Mouse (Mus musculus) CH12.LX (cell line): ENCODE measurements at regions not wholly inside any gene's neighbourhood (a gene's known extent, or its start where the extent isn't known, plus 50 kb on each side); places are given as distances from the start of the nearest gene placed in this dataset.

Experiments used
- DNase-seq: peaks from one replicate; pipeline ENCODE4 v3.0.0-alpha.2; 2013; ENCODE audit errors: extremely low read depth
- H3K27ac ChIP-seq: 2 replicates; pipeline ENCODE4 v1.5.1; 2012; ENCODE audit warnings: low read depth, mild to moderate bottlenecking, control low read depth, moderate library complexity; ENCODE audit not compliant: insufficient read depth
- H3K27me3 ChIP-seq: replicated peaks from 2 replicates; pipeline ENCODE3; 2012; ENCODE audit warnings: inconsistent platforms
- H3K36me3 ChIP-seq, 2 experiments: replicated peaks in 1 of 2; 2 replicates each; pipeline versions ENCODE3 to v1.6.1; 2012; ENCODE audit warnings: inconsistent platforms in 1 of 2, low read length in 1 of 2, mild to moderate bottlenecking in 1 of 2, mixed read lengths in 1 of 2, moderate library complexity in 1 of 2; ENCODE audit not compliant: control insufficient read depth in 1 of 2, insufficient read depth in 1 of 2
- H3K4me1 ChIP-seq, 2 experiments: 2 replicates each; pipeline ENCODE4 v1.6.1; 2012; ENCODE audit warnings: inconsistent platforms in 1 of 2, moderate library complexity in 1 of 2; ENCODE audit not compliant: insufficient read depth in 2 of 2, control insufficient read depth in 1 of 2
- H3K4me2 ChIP-seq: 2 replicates; pipeline ENCODE4 v1.6.1; 2012; ENCODE audit warnings: low read depth, mild to moderate bottlenecking, control low read depth; ENCODE audit not compliant: poor library complexity, insufficient read depth, severe bottlenecking
- H3K4me3 ChIP-seq, 3 experiments: fragments of 150-350 bp in 1 of 3; sonication (generic) in 1 of 3; replicated peaks in 1 of 3; 2 replicates each; pipeline versions ENCODE3 to v1.5.1; 2011 to 2012; ENCODE audit warnings: low read depth in 2 of 3, low read length in 2 of 3, mild to moderate bottlenecking in 2 of 3, moderate library complexity in 2 of 3, control low read depth in 1 of 3, improper control_type of control experiment in 1 of 3, inconsistent platforms in 1 of 3, mixed read lengths in 1 of 3; ENCODE audit not compliant: poor library complexity in 1 of 3
- H3K79me2 ChIP-seq: replicated peaks from 2 replicates; pipeline ENCODE4 v1.6.1; 2012; ENCODE audit warnings: mild to moderate bottlenecking, moderate library complexity; ENCODE audit not compliant: control insufficient read depth, poor library complexity, insufficient read depth, severe bottlenecking; ENCODE audit errors: extremely low read depth
- H3K9ac ChIP-seq: 2 replicates; pipeline ENCODE4 v1.6.1; 2012; ENCODE audit warnings: low read depth, mild to moderate bottlenecking, control low read depth, moderate library complexity; ENCODE audit not compliant: insufficient read depth
- H3K9me3 ChIP-seq: replicated peaks from 2 replicates; pipeline ENCODE3; 2012; ENCODE audit warnings: low read length, inconsistent platforms, mixed read lengths
- BHLHE40 ChIP-seq: IDR thresholded peaks from 2 replicates; pipeline ENCODE4 v1.6.1; 2011; ENCODE audit warnings: mild to moderate bottlenecking, low read depth, low read length, improper control_type of control experiment
- CTCF ChIP-seq, 2 experiments: IDR thresholded peaks in 1 of 2; conservative IDR thresholded peaks in 1 of 2; 2 replicates each; pipeline ENCODE4 v1.5.1; 2011 to 2012; ENCODE audit warnings: low read depth in 2 of 2, low read length in 2 of 2, improper control_type of control experiment in 1 of 2, inconsistent platforms in 1 of 2, mild to moderate bottlenecking in 1 of 2, moderate library complexity in 1 of 2
- ELF1 ChIP-seq: IDR thresholded peaks from 2 replicates; pipeline ENCODE4 v1.6.1; 2014; ENCODE audit warnings: low read depth, mild to moderate bottlenecking, inconsistent platforms, low read length, improper control_type of control experiment
- EP300 ChIP-seq: IDR thresholded peaks from 2 replicates; pipeline ENCODE4 v1.6.1; 2011; ENCODE audit warnings: low read length, improper control_type of control experiment
- ETS1 ChIP-seq: conservative IDR thresholded peaks from 2 replicates; pipeline ENCODE4 v1.6.1; 2012; ENCODE audit warnings: low read depth, mild to moderate bottlenecking, inconsistent platforms, low read length, improper control_type of control experiment, moderate library complexity
- GABPA ChIP-seq: IDR thresholded peaks from 2 replicates; pipeline ENCODE4 v1.6.1; 2012; ENCODE audit warnings: low read depth, low read length, improper control_type of control experiment, inconsistent platforms; ENCODE audit not compliant: insufficient replicate concordance
- IRF4 ChIP-seq: IDR thresholded peaks from 2 replicates; pipeline ENCODE4 v1.6.1; 2014; ENCODE audit warnings: low read depth, mild to moderate bottlenecking, inconsistent platforms, low read length, improper control_type of control experiment
- JUN ChIP-seq: IDR thresholded peaks from 2 replicates; pipeline ENCODE4 v1.6.1; 2011; ENCODE audit warnings: low read depth, mild to moderate bottlenecking, low read length, improper control_type of control experiment, moderate library complexity; ENCODE audit not compliant: insufficient read depth
- JUND ChIP-seq: conservative IDR thresholded peaks from 2 replicates; pipeline ENCODE4 v1.6.1; 2011; ENCODE audit warnings: low read depth, low read length, improper control_type of control experiment
- MEF2A ChIP-seq: IDR thresholded peaks from 2 replicates; pipeline ENCODE4 v1.6.1; 2014; ENCODE audit warnings: low read depth, mild to moderate bottlenecking, inconsistent platforms, low read length, improper control_type of control experiment, borderline replicate concordance
- PAX5 ChIP-seq: IDR thresholded peaks from 2 replicates; pipeline ENCODE4 v1.6.1; 2012; ENCODE audit warnings: low read length, inconsistent platforms, mixed read lengths
- POLR2A ChIP-seq: IDR thresholded peaks from 2 replicates; pipeline ENCODE4 v1.6.1; 2011; ENCODE audit warnings: low read depth, mild to moderate bottlenecking, improper control_type of control experiment, low read length
- RAD21 ChIP-seq: IDR thresholded peaks from 2 replicates; pipeline ENCODE4 v1.6.1; 2011; ENCODE audit warnings: low read depth, mild to moderate bottlenecking, low read length, improper control_type of control experiment, moderate library complexity
- RCOR1 ChIP-seq: conservative IDR thresholded peaks from 2 replicates; pipeline ENCODE4 v1.6.1; 2012; ENCODE audit warnings: low read depth, mild to moderate bottlenecking, inconsistent platforms, low read length, improper control_type of control experiment
- SIN3A ChIP-seq: IDR thresholded peaks from 2 replicates; pipeline ENCODE4 v1.6.1; 2012; ENCODE audit warnings: low read length, improper control_type of control experiment, inconsistent platforms
- SMC3 ChIP-seq: IDR thresholded peaks from 2 replicates; pipeline ENCODE4 v1.6.1; 2011; ENCODE audit warnings: low read depth, low read length, improper control_type of control experiment
- TBP ChIP-seq: conservative IDR thresholded peaks from 2 replicates; pipeline ENCODE4 v1.6.1; 2011; ENCODE audit warnings: low read depth, low read length, improper control_type of control experiment
- USF1 ChIP-seq: IDR thresholded peaks from 2 replicates; pipeline ENCODE4 v1.6.1; 2014; ENCODE audit warnings: low read depth, mild to moderate bottlenecking, inconsistent platforms, low read length, improper control_type of control experiment
- ZC3H11A ChIP-seq: IDR thresholded peaks from 2 replicates; pipeline ENCODE4 v1.6.1; 2012; ENCODE audit warnings: low read depth, mild to moderate bottlenecking, inconsistent platforms, low read length, improper control_type of control experiment
- ZMIZ1 ChIP-seq: IDR thresholded peaks from 2 replicates; pipeline ENCODE4 v1.6.1; 2012; ENCODE audit warnings: low read depth, mild to moderate bottlenecking, inconsistent platforms, low read length, improper control_type of control experiment
- ZNF384 ChIP-seq: IDR thresholded peaks from 2 replicates; pipeline ENCODE4 v1.6.1; 2012; ENCODE audit warnings: low read depth, low read length, improper control_type of control experiment, inconsistent platforms
- dilution Hi-C: fragments of 300-500 bp; cut with MboI; formaldehyde crosslinking; loops from 2 replicates; pipeline ENCODE4 v1.14.3; 2020; ENCODE audit warnings: low sequenced_read_pairs; ENCODE audit not compliant: extremely low pct_unique_long_range_greater_than_20kb, extremely low pct_ligation_motif_present
- in situ Hi-C: fragments of 300-500 bp; cut with MboI; formaldehyde crosslinking; loops from 3 replicates; pipeline ENCODE4 v1.14.3; 2019; ENCODE audit warnings: low sequenced_read_pairs, low pct_ligation_motif_present, low pct_unique_long_range_greater_than_20kb, mixed read lengths

GRCm38 (mm10) chr16:93011474-93011873, 185.5 kb upstream of the Runx1 start:
- Histone ChIP-seq H3K9ac (no peak overlapping the region), H3K4me3 (no peak overlapping the region), H3K79me2 (no peaks in the 10 kb centered on the region), H3K36me3 (no peaks in the 10 kb centered on the region), H3K9me3 (peaks cover 3% of the 10 kb centered on the region), H3K27ac (no peak overlapping the region), H3K4me1 (peaks cover 2 to 6% of the 10 kb centered on the region in 2 experiments; a peak in 1 of 4 replicates), H3K4me2 (no peak overlapping the region), H3K27me3 (no peaks in the 10 kb centered on the region)
- TF ChIP-seq SMC3 = peak; percentile 64
- no peak for TF ChIP-seq ELF1
- no peak for TF ChIP-seq PAX5
- no peak for TF ChIP-seq TBP
- peak in 1 of 2 experiments; percentile 48; a peak in 2 of 4 replicates for TF ChIP-seq CTCF (conservative IDR thresholded peaks at IDR 0.05 in 1 of 2, IDR thresholded peaks at IDR 0.05 in 1 of 2; ENCODE audit: low read depth in 2 of 2, low read length in 2 of 2)
- peak; percentile 49 for TF ChIP-seq RAD21
- no peak for TF ChIP-seq EP300
- no peak for TF ChIP-seq JUND
- no peak for TF ChIP-seq IRF4
- no peak for TF ChIP-seq ETS1
- TF ChIP-seq MEF2A = no peak
- dilution Hi-C loops (no loop called here), in situ Hi-C loops (no loop called here)
- DNase-seq = no peak

GRCm38 (mm10) chr16:93006321-93006984, 180.5 kb upstream of the Runx1 start:
- Histone ChIP-seq H3K27me3 (no peaks in the 10 kb centered on the region), H3K4me3 (no peak overlapping the region), H3K4me1 (no peaks in the 10 kb centered on the region), H3K9ac (no peak overlapping the region), H3K27ac (no peak overlapping the region), H3K9me3 (peaks cover 3% of the 10 kb centered on the region), H3K4me2 (no peak overlapping the region), H3K79me2 (no peaks in the 10 kb centered on the region), H3K36me3 (no peaks in the 10 kb centered on the region)
- TF ChIP-seq PAX5 (no peak), ZC3H11A (no peak), RCOR1 (no peak), GABPA (no peak), BHLHE40 (no peak), JUN (no peak), SIN3A (no peak), USF1 (no peak), EP300 (no peak), POLR2A (no peak), ZNF384 (no peak), ZMIZ1 (no peak)
- in situ Hi-C loops = no loop called here
- no peak for DNase-seq
- dilution Hi-C loops = no loop called here
